Mouse (Mus musculus): Measurements from ENCODE around the gene Rbm47. TPM values are rescaled to one million over a fixed set of nuclear protein-coding genes. Genes with fewer than 3 reads are reported as not detected.

Gene Rbm47
- polyA plus RNA-seq, 1 experiment from 2014 or later = 2.0 TPM

- no peak overlapping the region for H3K4me2 ChIP-seq (ENCODE audit: low read length)
- H3K4me3 ChIP-seq (replicated peaks; ENCODE audit: low read length) = no peak overlapping the region
- H3K36me3 ChIP-seq (ENCODE audit: control insufficient read depth, insufficient read depth) = no peaks in the 10 kb centered on the region
- H3K27me3 ChIP-seq (replicated peaks; ENCODE audit: control insufficient read depth, insufficient read depth, low read length) = no peaks in the 10 kb centered on the region
- H3K9ac ChIP-seq (replicated peaks; ENCODE audit: low read depth, low read length) = no peak overlapping the region
- 92% methylated on average over 12 of the region's 12 CpGs for WGBS
- no peaks in the 10 kb centered on the region for H3K4me1 ChIP-seq (replicated peaks; ENCODE audit: control insufficient read depth, insufficient read depth, low read length)
- no peak overlapping the region for H3K27ac ChIP-seq (ENCODE audit: low read length)
- no peaks in the 10 kb centered on the region for H3K9me3 ChIP-seq (ENCODE audit: control insufficient read depth, low read length)
- ATAC-seq = no peak
Observed at GRCm38 (mm10) chr5:66123295-66124088, 49.4 kb downstream of the Rbm47 start.

- Histone ChIP-seq H3K4me2 (ENCODE audit: low read length) (no peak overlapping the region), H3K27me3 (replicated peaks; ENCODE audit: control insufficient read depth, insufficient read depth, low read length) (no peaks in the 10 kb centered on the region), H3K4me1 (replicated peaks; ENCODE audit: control insufficient read depth, insufficient read depth, low read length) (no peaks in the 10 kb centered on the region), H3K9ac (replicated peaks; ENCODE audit: low read depth, low read length) (no peak overlapping the region), H3K9me3 (ENCODE audit: control insufficient read depth, low read length) (no peaks in the 10 kb centered on the region), H3K4me3 (replicated peaks; ENCODE audit: low read length) (no peak overlapping the region), H3K36me3 (ENCODE audit: control insufficient read depth, insufficient read depth) (no peaks in the 10 kb centered on the region), H3K27ac (ENCODE audit: low read length) (no peak overlapping the region)
- no peak for ATAC-seq
Observed at GRCm38 (mm10) chr5:66121255-66121654, 51.7 kb downstream of the Rbm47 start.

- Histone ChIP-seq H3K4me3 (replicated peaks; ENCODE audit: low read length) (no peak overlapping the region), H3K4me1 (replicated peaks; ENCODE audit: control insufficient read depth, insufficient read depth, low read length) (no peaks in the 10 kb centered on the region), H3K27me3 (replicated peaks; ENCODE audit: control insufficient read depth, insufficient read depth, low read length) (no peaks in the 10 kb centered on the region), H3K4me2 (ENCODE audit: low read length) (no peak overlapping the region), H3K36me3 (ENCODE audit: control insufficient read depth, insufficient read depth) (no peaks in the 10 kb centered on the region), H3K9me3 (ENCODE audit: control insufficient read depth, low read length) (no peaks in the 10 kb centered on the region), H3K27ac (ENCODE audit: low read length) (no peak overlapping the region), H3K9ac (replicated peaks; ENCODE audit: low read depth, low read length) (no peak overlapping the region)
- ATAC-seq = no peak
- 70% methylated on average over 14 of the region's 14 CpGs for WGBS
Observed at GRCm38 (mm10) chr5:66114751-66115150, 58.2 kb downstream of the Rbm47 start.

- no peaks in the 10 kb centered on the region for H3K9me3 ChIP-seq (ENCODE audit: control insufficient read depth, low read length)
Observed at GRCm38 (mm10) chr5:66114208-66114607, 58.7 kb downstream of the Rbm47 start.

GRCm38 (mm10) chr5:66112059-66112458, 60.9 kb downstream of the Rbm47 start:
- no peaks in the 10 kb centered on the region for H3K27me3 ChIP-seq (replicated peaks; ENCODE audit: control insufficient read depth, insufficient read depth, low read length)
- no peaks in the 10 kb centered on the region for H3K4me1 ChIP-seq (replicated peaks; ENCODE audit: control insufficient read depth, insufficient read depth, low read length)
- H3K36me3 ChIP-seq (ENCODE audit: control insufficient read depth, insufficient read depth) = no peaks in the 10 kb centered on the region
- no peaks in the 10 kb centered on the region for H3K9me3 ChIP-seq (ENCODE audit: control insufficient read depth, low read length)
- no peak overlapping the region for H3K4me3 ChIP-seq (replicated peaks; ENCODE audit: low read length)
- no peak overlapping the region for H3K27ac ChIP-seq (ENCODE audit: low read length)
- ATAC-seq = no peak
- no peak overlapping the region for H3K4me2 ChIP-seq (ENCODE audit: low read length)
- WGBS = 83% methylated on average over 8 of the region's 8 CpGs
- H3K9ac ChIP-seq (replicated peaks; ENCODE audit: low read depth, low read length) = no peak overlapping the region

More at GRCm38 (mm10) chr5:66114208-66114607, 58.7 kb downstream of the Rbm47 start:
- no peak for ATAC-seq
- H3K4me2 ChIP-seq (ENCODE audit: low read length) = no peak overlapping the region
- no peaks in the 10 kb centered on the region for H3K36me3 ChIP-seq (ENCODE audit: control insufficient read depth, insufficient read depth)
- H3K4me1 ChIP-seq (replicated peaks; ENCODE audit: control insufficient read depth, insufficient read depth, low read length) = no peaks in the 10 kb centered on the region
- no peaks in the 10 kb centered on the region for H3K27me3 ChIP-seq (replicated peaks; ENCODE audit: control insufficient read depth, insufficient read depth, low read length)
- no peak overlapping the region for H3K4me3 ChIP-seq (replicated peaks; ENCODE audit: low read length)
- 27% methylated on average over 6 of the region's 6 CpGs for WGBS
- no peak overlapping the region for H3K9ac ChIP-seq (replicated peaks; ENCODE audit: low read depth, low read length)
- no peak overlapping the region for H3K27ac ChIP-seq (ENCODE audit: low read length)

- 90% methylated on average over 9 of the region's 9 CpGs for WGBS
Observed at GRCm38 (mm10) chr5:66106372-66106771, 66.5 kb downstream of the Rbm47 start.

GRCm38 (mm10) chr5:66105946-66106345, 67.0 kb downstream of the Rbm47 start:
- H3K27me3 ChIP-seq (replicated peaks; ENCODE audit: control insufficient read depth, insufficient read depth, low read length) = no peaks in the 10 kb centered on the region
- no peak overlapping the region for H3K27ac ChIP-seq (ENCODE audit: low read length)
- WGBS = 90% methylated on average over 7 of the region's 7 CpGs
- no peak for ATAC-seq
- no peaks in the 10 kb centered on the region for H3K4me1 ChIP-seq (replicated peaks; ENCODE audit: control insufficient read depth, insufficient read depth, low read length)
- H3K4me3 ChIP-seq (replicated peaks; ENCODE audit: low read length) = no peak overlapping the region
- H3K36me3 ChIP-seq (ENCODE audit: control insufficient read depth, insufficient read depth) = no peaks in the 10 kb centered on the region
- H3K4me2 ChIP-seq (ENCODE audit: low read length) = no peak overlapping the region
- no peak overlapping the region for H3K9ac ChIP-seq (replicated peaks; ENCODE audit: low read depth, low read length)
- H3K9me3 ChIP-seq (ENCODE audit: control insufficient read depth, low read length) = no peaks in the 10 kb centered on the region

More at GRCm38 (mm10) chr5:66106372-66106771, 66.5 kb downstream of the Rbm47 start:
- no peaks in the 10 kb centered on the region for H3K9me3 ChIP-seq (ENCODE audit: control insufficient read depth, low read length)
- H3K27me3 ChIP-seq (replicated peaks; ENCODE audit: control insufficient read depth, insufficient read depth, low read length) = no peaks in the 10 kb centered on the region
- H3K4me1 ChIP-seq (replicated peaks; ENCODE audit: control insufficient read depth, insufficient read depth, low read length) = no peaks in the 10 kb centered on the region
- H3K9ac ChIP-seq (replicated peaks; ENCODE audit: low read depth, low read length) = no peak overlapping the region
- H3K27ac ChIP-seq (ENCODE audit: low read length) = no peak overlapping the region
- no peaks in the 10 kb centered on the region for H3K36me3 ChIP-seq (ENCODE audit: control insufficient read depth, insufficient read depth)
- H3K4me2 ChIP-seq (ENCODE audit: low read length) = no peak overlapping the region
- H3K4me3 ChIP-seq (replicated peaks; ENCODE audit: low read length) = no peak overlapping the region
- ATAC-seq = no peak

GRCm38 (mm10) chr5:66105366-66105765, 67.6 kb downstream of the Rbm47 start:
- no peak overlapping the region for H3K4me3 ChIP-seq (replicated peaks; ENCODE audit: low read length)
- no peak for ATAC-seq

GRCm38 (mm10) chr5:66103386-66103785, 69.5 kb downstream of the Rbm47 start:
- Histone ChIP-seq H3K4me1 (replicated peaks; ENCODE audit: control insufficient read depth, insufficient read depth, low read length) (no peaks in the 10 kb centered on the region), H3K27ac (ENCODE audit: low read length) (no peak overlapping the region), H3K9ac (replicated peaks; ENCODE audit: low read depth, low read length) (no peak overlapping the region), H3K4me3 (replicated peaks; ENCODE audit: low read length) (no peak overlapping the region), H3K9me3 (ENCODE audit: control insufficient read depth, low read length) (no peaks in the 10 kb centered on the region), H3K27me3 (replicated peaks; ENCODE audit: control insufficient read depth, insufficient read depth, low read length) (no peaks in the 10 kb centered on the region), H3K4me2 (ENCODE audit: low read length) (no peak overlapping the region), H3K36me3 (ENCODE audit: control insufficient read depth, insufficient read depth) (no peaks in the 10 kb centered on the region)
- no peak for ATAC-seq
- 58% methylated on average over 5 of the region's 5 CpGs for WGBS

More at GRCm38 (mm10) chr5:66105366-66105765, 67.6 kb downstream of the Rbm47 start:
- Histone ChIP-seq H3K4me2 (ENCODE audit: low read length) (no peak overlapping the region), H3K4me1 (replicated peaks; ENCODE audit: control insufficient read depth, insufficient read depth, low read length) (no peaks in the 10 kb centered on the region), H3K27me3 (replicated peaks; ENCODE audit: control insufficient read depth, insufficient read depth, low read length) (no peaks in the 10 kb centered on the region), H3K9me3 (ENCODE audit: control insufficient read depth, low read length) (no peaks in the 10 kb centered on the region), H3K9ac (replicated peaks; ENCODE audit: low read depth, low read length) (no peak overlapping the region), H3K27ac (ENCODE audit: low read length) (no peak overlapping the region), H3K36me3 (ENCODE audit: control insufficient read depth, insufficient read depth) (no peaks in the 10 kb centered on the region)
- 77% methylated on average over 3 of the region's 3 CpGs for WGBS

Measured in forebrain, embryonic 16.5 days (tissue).